Mouse (Mus musculus) megakaryocyte, embryonic 14.5 days (primary cell): ENCODE measurements around the gene Usp12.

Source experiments
- FLI1 ChIP-seq: IDR thresholded peaks from 2 replicates; pipeline ENCODE4 v1.6.1; 2012; ENCODE audit warnings: low read length, inconsistent platforms, mixed read lengths
- GATA1 ChIP-seq: IDR thresholded peaks from 3 replicates; pipeline ENCODE4 v1.6.1; 2012; ENCODE audit warnings: mixed read lengths, low read length, inconsistent platforms, borderline replicate concordance

GRCm38 (mm10) chr5:146794853-146795252 is at the start of gene Usp12:
- TF ChIP-seq GATA1: no peak
- TF ChIP-seq FLI1: no peak
